Comparison of ENCODE assay signal across 21 mouse cellular contexts in the genomic region with DNA sequence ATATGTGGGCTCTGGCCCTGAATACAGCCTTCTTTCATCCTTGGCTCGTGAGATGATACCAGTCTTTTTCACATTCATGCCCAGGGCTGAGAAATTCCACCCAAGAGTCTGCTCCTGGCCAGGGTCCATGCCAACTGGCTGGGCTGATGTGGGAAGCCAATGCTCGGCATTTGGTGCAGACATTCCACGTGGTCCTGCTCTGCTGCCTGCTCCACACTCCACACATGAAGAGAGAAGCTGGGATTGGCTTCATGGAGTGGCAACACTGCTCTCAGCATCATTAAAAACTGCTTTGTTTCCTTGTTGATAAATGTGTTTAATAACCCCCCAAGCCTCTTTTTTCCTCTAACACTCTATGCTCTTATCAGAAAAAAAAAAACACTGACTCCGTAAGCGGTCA.
DNase-seq lines count a peak whose midpoint lies in the region; ATAC-seq and TF ChIP-seq lines count a peak whose summit lies in the region.
"Had no signal": no experiment of that assay in that cellular context is flagged by ENCODE, and none has a peak within 500 bp of the region (broad histone marks: within the 10 kb centered on the region; RNA-seq: fewer than 3 reads in every experiment).

No protein-coding gene starts in this region.

- no peaks in the 10 kb centered on the region for H3K36me3 ChIP-seq in hindbrain, embryonic 16.5 days (ENCODE audit: control insufficient read depth, insufficient read depth, low read length)
- H3K36me3 ChIP-seq in hindbrain, embryonic 11.5 days (ENCODE audit: control insufficient read depth, insufficient read depth, low read length), result no peaks in the 10 kb centered on the region
- H3K36me3 ChIP-seq in neural tube, embryonic 13.5 days, result no peaks in the 10 kb centered on the region
- H3K36me3 ChIP-seq: embryonic facial prominence, embryonic 15.5 days; forebrain, embryonic 12.5 days; heart, embryonic 15.5 days; hindbrain, embryonic 15.5 days had no signal

- no peak overlapping the region for H3K4me2 ChIP-seq in hindbrain, embryonic 16.5 days (ENCODE audit: low read length)
- no peak overlapping the region for H3K4me2 ChIP-seq in hindbrain, embryonic 11.5 days (replicated peaks; ENCODE audit: low read depth, low read length)
- H3K4me2 ChIP-seq in neural tube, embryonic 13.5 days, result no peak overlapping the region
- H3K4me2 ChIP-seq: embryonic facial prominence, embryonic 15.5 days; forebrain, embryonic 12.5 days; heart, embryonic 11.5 days; heart, embryonic 15.5 days; hindbrain, embryonic 15.5 days had no signal

- H3K27ac ChIP-seq in cerebellum, adult 2 months (ENCODE audit: insufficient read depth, low read length), result no peak overlapping the region
- H3K27ac ChIP-seq in hindbrain, embryonic 16.5 days (ENCODE audit: low read depth, low read length), result no peak overlapping the region
- H3K27ac ChIP-seq in hindbrain, embryonic 11.5 days (ENCODE audit: low read depth, low read length), result no peak overlapping the region
- 0 out of 2 replicates have a peak overlapping the region, but pooled peaks have one; percentile 18 for H3K27ac ChIP-seq in neural tube, embryonic 13.5 days (replicated peaks)
- H3K27ac ChIP-seq: embryonic facial prominence, embryonic 15.5 days; forebrain, embryonic 12.5 days; gastrocnemius, adult 2 months; heart, embryonic 15.5 days; hindbrain, embryonic 15.5 days had no signal

- ATAC-seq in hindbrain, embryonic 16.5 days, result 0 out of 2 replicates have a peak, but pooled peaks have one; percentile 32
- ATAC-seq in hindbrain, embryonic 11.5 days (ENCODE audit: low FRiP score), result no peak
- no peak for ATAC-seq in neural tube, embryonic 13.5 days (ENCODE audit: low read depth)

- TF ChIP-seq CTCF in cerebellum, adult 2 months (IDR thresholded peaks at IDR 0.05; ENCODE audit: borderline replicate concordance, insufficient read depth, low read depth, low read length), result no peak

- TF ChIP-seq POLR2A in cerebellum, adult 2 months (IDR thresholded peaks at IDR 0.05; ENCODE audit: borderline replicate concordance, insufficient read depth, low read length), result no peak

- H3K9me3 ChIP-seq in hindbrain, embryonic 16.5 days (ENCODE audit: control insufficient read depth, low read length), result no peaks in the 10 kb centered on the region
- no peaks in the 10 kb centered on the region for H3K9me3 ChIP-seq in hindbrain, embryonic 11.5 days (ENCODE audit: control insufficient read depth, low read length)
- H3K9me3 ChIP-seq in neural tube, embryonic 13.5 days, result no peaks in the 10 kb centered on the region
- H3K9me3 ChIP-seq: embryonic facial prominence, embryonic 15.5 days; forebrain, embryonic 12.5 days; heart, embryonic 15.5 days; hindbrain, embryonic 15.5 days had no signal

- DNase-seq in cerebellum, postnatal 14 days, result peak; percentile 9 to 25
- no peak for DNase-seq in cerebellum, adult 2 months
- DNase-seq in hindbrain, embryonic 11.5 days (ENCODE audit: low spot score), result no peak
- DNase-seq in neural tube, embryonic 10.5 days (ENCODE audit: extremely low spot score, low spot score), result no peak
- DNase-seq in gastrocnemius, postnatal 4 days (ENCODE audit: low spot score in 2 of 2), result no peak
- DNase-seq: adrenal gland, postnatal 10 days; cerebellum, adult 11 months; cerebellum, adult 9-10 months; embryo, embryonic 11 days; gastrocnemius, adult 2 months; gastrocnemius, postnatal 25 days; heart, adult 18-20 months; heart, postnatal 14 days had no signal

- H3K4me3 ChIP-seq in cerebellum, adult 2 months (replicated peaks; ENCODE audit: insufficient read depth, low read depth, low read length), result no peak overlapping the region
- H3K4me3 ChIP-seq in hindbrain, embryonic 16.5 days (ENCODE audit: low read length), result no peak overlapping the region
- no peak overlapping the region for H3K4me3 ChIP-seq in hindbrain, embryonic 11.5 days (ENCODE audit: low read depth, low read length)
- no peak overlapping the region for H3K4me3 ChIP-seq in neural tube, embryonic 13.5 days
- H3K4me3 ChIP-seq: embryonic facial prominence, embryonic 15.5 days; erythroblast, embryonic 14.5 days; forebrain, embryonic 12.5 days; gastrocnemius, adult 2 months; heart, embryonic 15.5 days; hindbrain, embryonic 15.5 days had no signal

- no peaks in the 10 kb centered on the region for H3K4me1 ChIP-seq in cerebellum, adult 2 months (ENCODE audit: control insufficient read depth, insufficient read depth, low read length)
- H3K4me1 ChIP-seq in hindbrain, embryonic 16.5 days (ENCODE audit: control insufficient read depth, insufficient read depth, low read depth, low read length), result peaks cover 3% of the 10 kb centered on the region; the same call in 1 of the 2 replicates
- H3K4me1 ChIP-seq in hindbrain, embryonic 11.5 days (replicated peaks; ENCODE audit: control insufficient read depth, insufficient read depth, low read length), result no peaks in the 10 kb centered on the region
- H3K4me1 ChIP-seq in neural tube, embryonic 13.5 days (replicated peaks), result peaks cover 9% of the 10 kb centered on the region; the same call in 1 of the 2 replicates
- H3K4me1 ChIP-seq: embryonic facial prominence, embryonic 15.5 days; heart, embryonic 15.5 days had no signal

- 35% methylated on average over 5 of the region's 5 CpGs for WGBS in cerebellum, adult 2 months
- 60% methylated on average over 5 of the region's 5 CpGs for WGBS in hindbrain, embryonic 16.5 days
- WGBS in hindbrain, embryonic 11.5 days, result 86% methylated on average over 5 of the region's 5 CpGs
- WGBS in neural tube, embryonic 13.5 days, result 92% methylated on average over 5 of the region's 5 CpGs

- no peak overlapping the region for H3K9ac ChIP-seq in hindbrain, embryonic 16.5 days (ENCODE audit: low read depth, low read length)
- no peak overlapping the region for H3K9ac ChIP-seq in hindbrain, embryonic 11.5 days (ENCODE audit: low read depth, low read length)
- H3K9ac ChIP-seq in neural tube, embryonic 13.5 days, result no peak overlapping the region
- H3K9ac ChIP-seq: embryonic facial prominence, embryonic 15.5 days; forebrain, embryonic 12.5 days; heart, embryonic 15.5 days; hindbrain, embryonic 15.5 days had no signal

- no peaks in the 10 kb centered on the region for H3K27me3 ChIP-seq in cerebellum, adult 2 months (ENCODE audit: control insufficient read depth, insufficient read depth, low read length)
- H3K27me3 ChIP-seq in hindbrain, embryonic 16.5 days (replicated peaks; ENCODE audit: control insufficient read depth, insufficient read depth, low read length), result no peaks in the 10 kb centered on the region
- H3K27me3 ChIP-seq in hindbrain, embryonic 11.5 days (ENCODE audit: control insufficient read depth, insufficient read depth, low read length), result no peaks in the 10 kb centered on the region
- no peaks in the 10 kb centered on the region for H3K27me3 ChIP-seq in neural tube, embryonic 13.5 days
- H3K27me3 ChIP-seq: embryonic facial prominence, embryonic 15.5 days; forebrain, embryonic 12.5 days; heart, embryonic 15.5 days; hindbrain, embryonic 15.5 days had no signal

Comparison
In these comparisons a context has a peak if more than half of its experiments do, and no peak if none do; other contexts are left out.
1. DNase-seq: peak in cerebellum, postnatal 14 days (2 of 2); none in cerebellum, adult 2 months (0 of 2), hindbrain, embryonic 11.5 days (single experiment), neural tube, embryonic 10.5 days (single experiment) and gastrocnemius, postnatal 4 days (0 of 2).